Mouse (Mus musculus): Measurements from ENCODE around the gene Urb1.
"Not testable (repeated sequence)": the region's sequence is repeated elsewhere in the genome, so short reads cannot be mapped to it uniquely, and the experiment has no call there.

Gene Urb1

GRCm38 (mm10) chr16:90809975-90810715, at the start of gene Urb1:
Urb1 (minus strand) TSS chr16:90810413.
- peak; percentile 100 for DNase-seq

DNA sequence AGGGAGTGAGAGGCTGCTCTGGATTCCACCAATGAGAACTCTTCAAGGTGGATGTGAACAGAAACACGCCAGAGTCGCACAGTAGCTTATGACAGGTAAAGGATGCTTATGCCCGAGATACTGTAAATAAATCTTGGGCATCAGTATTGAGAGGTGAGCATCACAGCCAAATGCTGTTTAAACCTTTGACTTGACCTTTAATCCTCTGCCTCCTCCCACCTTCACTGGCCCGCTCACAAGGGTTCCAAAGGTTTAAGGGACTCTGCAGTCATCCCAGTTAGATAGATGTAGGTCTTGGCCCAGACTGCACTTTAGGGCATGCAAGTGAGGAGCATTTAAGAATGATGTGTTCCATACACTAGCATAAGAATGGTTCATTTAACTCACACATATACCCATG, 48.0 kb upstream of the Urb1 start:
- DNase-seq: no peak

DNA sequence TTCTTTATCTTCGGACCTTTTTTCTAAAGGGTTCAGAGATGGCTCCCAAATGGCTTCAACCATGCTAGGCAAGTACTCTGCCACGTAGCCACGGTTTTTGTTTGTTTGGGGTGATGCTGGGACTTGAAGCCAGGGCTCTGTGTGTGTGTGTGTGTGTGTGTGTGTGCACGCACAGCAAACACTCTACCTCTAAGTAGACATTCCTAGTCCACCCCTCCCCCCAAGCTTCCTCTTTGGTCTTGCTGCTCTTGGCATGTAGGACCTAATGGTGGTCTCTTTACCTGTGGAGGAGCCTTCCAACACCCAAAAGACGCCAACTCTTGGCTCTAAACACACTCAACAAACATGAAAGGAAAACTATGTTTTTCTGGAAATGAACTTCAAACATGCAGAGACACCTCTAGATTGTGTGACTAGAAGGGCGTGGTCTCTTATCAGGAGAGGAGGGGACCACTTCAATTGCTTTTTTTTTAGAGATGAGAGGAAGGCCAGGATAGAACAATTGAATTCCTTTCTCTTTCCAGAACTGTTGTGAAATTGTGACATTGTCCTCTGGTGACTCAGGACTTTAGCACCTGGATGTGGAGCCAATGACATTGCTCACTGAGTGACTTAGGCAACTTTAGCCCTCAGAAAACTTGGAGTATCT, 46.5 kb upstream of the Urb1 start:
- DNase-seq: no peak

DNA sequence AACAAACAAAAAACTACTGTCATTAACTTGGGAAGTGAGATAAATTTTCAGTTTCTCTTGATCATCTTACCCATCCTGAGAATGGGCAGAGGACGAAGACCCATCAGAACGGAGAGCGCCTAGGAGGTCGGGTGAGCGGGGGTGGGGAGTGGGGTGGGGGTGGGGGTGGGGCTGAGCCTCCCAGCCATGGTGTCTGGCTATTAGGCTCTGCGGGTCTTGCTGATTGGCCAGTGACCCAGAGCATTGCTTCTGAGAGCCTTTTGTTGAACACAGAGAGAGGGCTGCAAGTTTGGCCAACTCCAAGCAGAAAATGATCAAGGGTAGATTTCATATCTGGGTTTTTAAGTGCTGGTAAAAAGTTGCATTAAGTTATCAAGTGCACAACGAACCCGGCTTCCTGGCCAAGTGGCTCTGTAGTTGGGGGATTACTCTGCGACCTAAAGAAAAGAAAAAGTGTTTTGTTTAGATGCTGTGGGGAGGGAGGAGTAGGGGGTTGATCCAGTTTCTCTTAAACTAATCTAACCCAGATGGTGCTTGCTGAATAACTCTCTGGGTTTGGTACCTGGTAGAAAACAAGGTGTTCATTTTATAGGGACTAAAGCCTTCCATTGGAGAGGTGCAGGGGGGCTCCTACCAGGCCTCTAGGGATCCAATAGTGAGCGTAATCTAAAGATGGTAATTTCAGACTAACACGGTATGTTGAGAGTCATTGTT, 41.6 kb upstream of the Urb1 start:
- DNase-seq: no peak

GRCm38 (mm10) chr16:90850881-90851280, 40.7 kb upstream of the Urb1 start:
- no peak for DNase-seq

DNA sequence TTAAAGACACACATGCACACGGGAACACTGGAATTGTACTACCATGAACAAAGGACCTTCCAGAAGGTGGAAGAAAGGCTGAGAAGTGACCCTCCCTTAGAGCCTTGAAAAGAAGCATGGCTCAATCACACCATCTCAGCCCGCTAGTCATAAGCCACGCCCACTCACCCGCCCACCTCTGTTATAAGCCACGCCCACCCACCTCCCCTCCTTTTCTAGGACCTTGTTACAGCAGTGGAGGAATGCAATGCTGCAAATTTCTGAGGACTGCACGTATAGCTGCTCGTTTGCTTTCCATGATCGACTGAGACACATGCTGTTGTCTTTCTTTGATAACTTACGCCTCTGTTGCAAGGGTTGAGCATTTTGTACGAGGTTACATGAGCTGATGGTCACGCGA, 39.0 kb upstream of the Urb1 start:
- DNase-seq: no peak

- no peak for DNase-seq
Measured at GRCm38 (mm10) chr16:90848697-90849096, 38.5 kb upstream of the Urb1 start.

DNA sequence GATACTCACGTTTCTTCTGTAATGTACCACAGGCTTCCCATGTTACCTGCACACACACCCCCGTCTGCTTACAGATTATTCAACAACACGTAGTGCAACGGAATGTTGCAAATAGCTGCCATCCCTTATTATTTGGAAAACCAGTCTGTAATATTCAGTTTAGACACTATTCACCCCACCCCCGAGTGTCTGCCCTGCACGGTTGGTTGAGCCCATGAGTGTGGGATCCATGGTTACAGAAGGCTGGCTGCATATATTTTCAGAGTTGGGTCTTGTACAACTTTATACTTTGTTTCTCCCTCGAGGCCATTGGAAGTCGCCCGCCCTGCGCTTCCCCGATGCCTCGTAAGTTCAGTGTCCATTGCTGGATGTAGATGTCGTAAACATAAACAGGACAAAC, 35.4 kb upstream of the Urb1 start:
- DNase-seq: no peak

DNA sequence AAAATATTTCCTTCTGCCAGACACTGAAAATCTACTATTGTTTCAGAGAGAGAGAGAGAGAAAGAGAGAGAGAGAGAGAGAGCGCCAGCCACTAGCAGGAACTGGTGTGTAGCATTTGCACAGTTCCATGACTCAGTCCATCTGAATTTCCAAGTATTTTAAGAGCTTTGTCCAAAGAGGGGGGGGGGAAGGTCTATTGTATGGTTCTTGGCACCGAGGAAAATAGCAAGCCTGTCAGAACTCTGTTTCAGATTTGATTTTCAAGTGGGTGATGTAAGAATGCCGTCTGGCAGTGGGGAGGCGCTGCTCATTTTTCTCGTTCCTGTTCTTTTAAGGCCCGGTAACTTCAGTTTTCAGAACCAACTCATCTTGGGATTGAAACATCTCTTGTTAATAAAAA, 34.8 kb upstream of the Urb1 start:
- no peak for DNase-seq

DNA sequence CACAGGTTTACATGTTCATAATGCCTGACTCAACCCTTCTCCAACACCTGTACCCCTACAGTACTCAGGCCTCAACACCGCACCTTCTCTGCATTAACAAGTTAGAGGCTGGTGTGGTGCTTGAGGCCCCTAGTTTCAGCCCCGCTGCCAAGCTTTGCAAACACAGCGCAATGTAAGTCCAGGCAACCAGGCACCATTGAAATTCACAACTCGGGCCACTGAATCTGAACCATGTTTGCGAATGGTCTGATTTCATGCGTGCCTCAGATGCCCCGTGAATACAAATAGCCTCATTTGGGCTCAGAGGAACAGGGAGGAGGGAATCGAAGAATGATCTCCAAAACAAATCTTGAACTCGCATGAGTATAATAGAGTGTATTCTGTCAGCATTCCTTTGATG, 32.0 kb upstream of the Urb1 start:
- DNase-seq: no peak

DNA sequence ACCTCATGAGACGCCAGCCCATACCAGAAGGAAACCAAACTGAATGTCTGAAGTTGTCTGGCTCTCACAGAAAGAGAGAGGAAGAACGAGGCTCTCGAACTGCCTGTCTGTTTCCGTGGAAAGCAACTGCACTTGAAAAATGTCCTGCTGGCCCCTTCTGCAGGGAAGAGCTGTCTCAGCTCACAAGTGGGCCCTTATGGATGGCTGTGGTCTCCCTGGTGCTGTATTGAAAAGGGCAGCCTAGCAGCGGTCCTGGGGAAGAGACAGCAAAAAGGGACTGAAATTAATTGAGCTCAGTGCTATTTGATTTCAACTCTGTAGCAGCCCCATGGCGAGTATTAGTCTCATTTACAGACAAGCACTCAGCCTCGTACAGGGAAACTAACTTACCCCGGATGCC, 27.2 kb upstream of the Urb1 start:
- DNase-seq: no peak

DNA sequence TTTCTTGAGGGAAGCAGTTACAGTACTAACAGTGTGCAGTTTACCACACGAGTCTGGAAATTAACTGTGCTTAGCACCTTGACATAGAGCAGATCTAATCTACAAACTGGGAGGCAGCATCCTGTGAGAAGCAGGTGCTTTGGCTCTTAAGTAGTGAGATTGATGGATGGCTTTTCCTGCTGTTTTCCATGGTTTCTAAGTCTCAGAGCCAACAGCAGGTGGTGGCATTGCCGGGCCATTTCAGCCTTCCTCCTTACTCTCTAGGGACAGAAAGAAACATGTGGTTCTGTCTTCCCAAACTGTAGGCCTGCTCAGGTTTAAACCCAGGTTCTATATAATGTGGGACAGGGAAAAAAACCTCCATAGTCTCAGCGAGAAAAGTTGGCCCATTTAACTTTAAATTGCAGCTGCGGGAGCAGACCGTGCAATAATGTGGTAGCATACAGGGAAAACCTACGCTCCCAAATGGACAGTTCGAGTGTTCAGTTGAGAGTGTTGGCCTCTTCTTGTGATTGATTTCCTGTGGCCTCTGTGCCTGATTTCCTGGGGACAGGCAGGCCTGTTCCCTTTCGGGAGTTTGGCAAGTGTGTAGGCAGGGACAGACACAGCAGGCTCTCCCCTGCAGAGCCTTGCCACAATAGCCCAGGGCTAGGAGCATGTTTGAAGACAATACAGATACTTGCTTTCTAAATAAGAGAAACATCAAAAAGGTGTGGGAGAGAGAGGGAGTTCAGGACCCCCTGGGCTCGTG, 23.0 kb upstream of the Urb1 start:
- no peak for DNase-seq

DNA sequence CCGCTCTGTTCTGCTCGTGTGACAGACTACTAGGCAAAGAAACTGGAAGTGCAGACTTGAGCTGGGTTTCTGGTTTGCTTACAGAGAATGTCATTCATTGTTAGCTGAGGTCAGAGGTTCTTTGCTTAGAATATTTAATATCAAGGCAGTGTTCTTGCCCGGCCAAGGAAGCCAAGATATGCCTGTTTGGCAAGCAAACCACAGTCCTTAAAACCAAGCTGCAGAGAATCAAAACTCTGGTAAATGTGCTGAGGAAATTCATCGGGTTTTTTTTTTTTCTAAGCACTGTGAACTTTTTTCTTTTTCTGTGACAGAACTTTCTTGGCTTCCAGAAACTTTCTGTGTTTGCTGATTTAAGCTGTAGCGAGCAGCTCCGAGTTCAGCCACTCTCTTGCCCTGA, 22.3 kb upstream of the Urb1 start:
- DNase-seq: no peak

GRCm38 (mm10) chr16:90831676-90832075, 21.5 kb upstream of the Urb1 start:
- DNase-seq: no peak

DNA sequence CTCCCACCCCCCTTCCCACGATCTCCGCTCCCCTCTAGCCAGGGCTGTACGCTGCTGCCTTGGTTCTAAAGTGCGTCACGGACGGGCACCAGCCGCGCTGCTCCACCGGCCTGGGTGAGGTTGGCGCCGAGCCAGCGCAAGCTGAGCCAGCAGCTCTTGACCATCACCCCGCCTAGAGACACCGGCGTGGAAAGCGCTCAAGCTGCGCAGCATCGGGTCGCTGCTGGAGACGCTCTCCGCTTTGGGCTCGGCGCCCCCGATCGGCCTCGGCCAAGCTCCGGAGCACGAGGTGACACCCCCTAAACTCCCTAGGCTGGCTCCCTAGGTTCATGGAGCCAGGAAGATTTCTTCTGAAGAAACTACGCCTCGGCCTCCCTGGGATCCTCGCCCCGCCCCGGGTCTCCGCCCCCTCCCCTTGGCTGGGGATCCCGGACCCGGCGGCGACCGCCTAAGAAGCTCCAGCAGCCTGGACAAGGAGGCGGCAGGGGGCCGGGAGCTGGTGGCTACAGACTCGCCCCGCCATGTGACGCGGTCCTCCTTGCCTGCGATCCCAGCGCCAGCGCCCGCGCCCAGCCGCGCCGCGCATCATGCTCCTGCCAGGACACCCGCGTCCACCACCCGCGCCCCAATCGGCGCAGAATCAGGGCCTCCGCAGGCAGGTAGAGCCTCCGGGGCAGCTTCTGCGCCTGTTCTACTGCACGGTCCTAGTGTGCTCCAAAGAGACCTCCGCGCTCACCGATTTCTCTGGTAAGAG, 20.6 kb upstream of the Urb1 start:
- no peak for DNase-seq

- peak; percentile 38 for DNase-seq
Measured at GRCm38 (mm10) chr16:90829894-90830685, 19.9 kb upstream of the Urb1 start.

- DNase-seq: no peak
Measured at GRCm38 (mm10) chr16:90829136-90829535, 18.9 kb upstream of the Urb1 start.

GRCm38 (mm10) chr16:90827498-90827897, 17.3 kb upstream of the Urb1 start:
- DNase-seq: no peak

DNA sequence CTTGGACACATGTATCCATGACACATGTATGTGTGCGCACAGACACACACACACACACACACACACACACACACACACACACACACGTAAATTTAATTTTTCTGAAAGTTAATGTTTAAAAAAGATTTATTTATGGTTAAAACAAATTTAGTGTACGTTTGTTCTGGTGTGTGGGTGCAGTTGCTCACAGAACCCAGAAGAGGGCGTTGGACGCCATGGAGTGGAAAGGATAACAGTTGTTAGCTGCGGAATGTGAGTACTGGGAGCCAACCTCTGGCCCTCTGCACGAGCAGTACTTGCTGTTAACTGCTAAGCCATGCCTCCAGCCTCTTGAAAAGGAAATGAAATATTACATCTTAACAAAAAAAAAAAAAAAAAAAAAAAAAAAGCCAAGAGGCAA, 16.2 kb upstream of the Urb1 start, which contains the start of gene Eva1c:
Gene Eva1c (plus strand): TSS at position 263 of the 400 bp plus-strand sequence.
- no peak for DNase-seq

DNA sequence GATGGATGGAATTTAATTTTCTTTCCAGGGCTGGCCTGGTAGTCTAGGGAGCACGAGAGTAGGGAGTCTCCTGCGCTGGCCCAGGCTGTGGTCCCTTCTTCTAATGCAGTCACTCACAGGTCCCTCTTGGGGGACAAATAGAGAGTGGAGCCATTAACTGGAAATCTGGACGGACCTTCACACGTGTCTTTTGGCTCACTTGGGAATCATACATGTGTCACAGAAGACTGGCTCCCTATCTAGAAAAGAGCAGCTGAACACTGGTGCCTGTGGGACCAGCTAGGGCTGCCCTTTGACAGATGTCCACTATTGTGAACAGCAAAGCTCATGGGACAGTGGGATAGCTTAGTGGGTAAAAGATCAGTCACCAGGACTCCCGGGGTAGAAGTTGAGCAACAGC, 15.8 kb upstream of the Urb1 start:
- DNase-seq: no peak

- DNase-seq: not testable (repeated sequence)
Measured at GRCm38 (mm10) chr16:90823986-90824385, 13.8 kb upstream of the Urb1 start.

DNA sequence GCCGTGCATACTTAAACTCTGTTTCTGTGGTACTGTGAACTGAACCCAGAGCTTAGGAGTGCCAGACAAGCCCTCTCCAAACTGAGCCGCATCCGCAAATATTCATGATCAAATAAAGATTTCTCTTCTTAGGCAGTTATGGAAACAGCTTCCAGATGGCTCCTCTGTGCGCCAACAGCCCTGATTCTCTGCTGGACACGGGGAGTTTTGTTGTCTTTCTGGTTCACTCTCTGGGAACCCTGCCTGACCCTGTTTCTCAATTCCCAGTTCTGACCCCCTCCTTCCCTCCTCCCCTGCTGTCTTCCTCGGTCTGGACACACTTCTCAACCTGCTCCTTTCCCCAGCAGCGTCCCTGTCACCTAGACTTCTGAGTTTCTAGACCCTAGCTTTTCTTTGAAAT, 12.8 kb upstream of the Urb1 start:
- no peak for DNase-seq

Data from thymus, postnatal 14 days (tissue).